Mouse (Mus musculus) frontal cortex, adult (tissue): Measurements from ENCODE around the gene Adam12.

Experiments
- ATAC-seq: cut with Nextera tagmentation; 2 replicates; pipeline ENCODE4 v1.9.2; 2017; ENCODE audit warnings: mild to moderate bottlenecking, moderate library complexity, mixed read lengths; ENCODE audit not compliant: low TSS enrichment

Gene Adam12

GRCm38 (mm10) chr7:133876139-133876538 lies 355.8 kb downstream of the Adam12 start:
- ATAC-seq: no peak

- ATAC-seq: no peak
These were observed 359.2 kb downstream of the Adam12 start for GRCm38 (mm10) chr7:133872701-133873100.

- ATAC-seq: no peak
These were observed 361.7 kb downstream of the Adam12 start for GRCm38 (mm10) chr7:133870265-133870664.

GRCm38 (mm10) chr7:133863684-133864083 lies 368.3 kb downstream of the Adam12 start:
- ATAC-seq: no peak

GRCm38 (mm10) chr7:133863151-133863550 lies 368.8 kb downstream of the Adam12 start:
- ATAC-seq: no peak

- ATAC-seq: no peak
These were observed 369.2 kb downstream of the Adam12 start for GRCm38 (mm10) chr7:133862723-133863122.

- no peak for ATAC-seq
These were observed 369.7 kb downstream of the Adam12 start for GRCm38 (mm10) chr7:133862233-133862632.

- no peak for ATAC-seq
These were observed 372.4 kb downstream of the Adam12 start for GRCm38 (mm10) chr7:133859548-133859947.

- no peak for ATAC-seq
These were observed 373.4 kb downstream of the Adam12 start for GRCm38 (mm10) chr7:133858506-133858905.

GRCm38 (mm10) chr7:133856278-133856677 lies 375.7 kb downstream of the Adam12 start:
- ATAC-seq: peak; percentile 77

GRCm38 (mm10) chr7:133850735-133851134 lies 381.2 kb downstream of the Adam12 start:
- no peak for ATAC-seq

- no peak for ATAC-seq
These were observed 383.8 kb downstream of the Adam12 start for GRCm38 (mm10) chr7:133848180-133848579.

- ATAC-seq: no peak
These were observed 384.8 kb downstream of the Adam12 start for GRCm38 (mm10) chr7:133847175-133847574.

GRCm38 (mm10) chr7:133842079-133842478 lies 389.9 kb downstream of the Adam12 start:
- ATAC-seq: no peak

GRCm38 (mm10) chr7:133839546-133839945 lies 392.4 kb downstream of the Adam12 start:
- ATAC-seq: peak; percentile 98
